Mouse (Mus musculus) R1 (cell line): Measurements from ENCODE around the gene Gm14409.
"Not testable (repeated sequence)": the region's sequence is repeated elsewhere in the genome, so short reads cannot be mapped to it uniquely, and the experiment has no call there.

ENCODE experiments used
- DNase-seq: peaks from one replicate; pipeline ENCODE4 v3.0.0-alpha.2; 2018; ENCODE audit warnings: low read depth, low spot score

Gm14409 gene

GRCm38 (mm10) chr2:177266936-177267335, at the start of gene Gm14409:
Gene Gm14409, minus strand, starts transcription at chr2:177267036.
- not testable (repeated sequence) for DNase-seq

- not testable (repeated sequence) for DNase-seq
These were observed 42.8 kb upstream of the Gm14409 start for GRCm38 (mm10) chr2:177309627-177310026.

- not testable (repeated sequence) for DNase-seq
These were observed 38.1 kb upstream of the Gm14409 start for GRCm38 (mm10) chr2:177304980-177305379.

- DNase-seq = not testable (repeated sequence)
These were observed 16.9 kb upstream of the Gm14409 start for GRCm38 (mm10) chr2:177283701-177284100.

GRCm38 (mm10) chr2:177277754-177278153, 10.9 kb upstream of the Gm14409 start:
- DNase-seq = peak; percentile 88

GRCm38 (mm10) chr2:177272237-177272636, 5.4 kb upstream of the Gm14409 start:
- peak; percentile 93 for DNase-seq

- DNase-seq = not testable (repeated sequence)
These were observed 19.4 kb downstream of the Gm14409 start for GRCm38 (mm10) chr2:177247449-177247848.

GRCm38 (mm10) chr2:177230461-177230860, 36.4 kb downstream of the Gm14409 start:
- peak; percentile 88 for DNase-seq
